Mouse (Mus musculus) kidney, postnatal 0 days (tissue): ENCODE measurements around the gene Olfr414. TPM values are rescaled to one million over a fixed set of nuclear protein-coding genes. Genes with fewer than 3 reads are reported as not detected.

Experiments used
- ATAC-seq: fragments of 200-750 bp; cut with Nextera tagmentation; replicated peaks from 2 replicates; pipeline ENCODE4 v1.8.0; 2017; ENCODE audit warnings: low read depth, moderate number of reproducible peaks, moderate TSS enrichment, moderate library complexity; ENCODE audit not compliant: low FRiP score
- DNase-seq: peaks from one replicate; pipeline ENCODE4 v3.0.0-alpha.2; 2016; ENCODE audit warnings: low spot score
- H3K27ac ChIP-seq: fragments of 300-500 bp; sonication (generic); 2 replicates; pipeline ENCODE4 v1.5.1; 2014; ENCODE audit warnings: mild to moderate bottlenecking
- H3K27me3 ChIP-seq: fragments of 300-500 bp; sonication (generic); 2 replicates; pipeline ENCODE4 v1.6.1; 2014; ENCODE audit warnings: low read length, mixed read lengths; ENCODE audit not compliant: insufficient read depth
- H3K36me3 ChIP-seq: fragments of 300-500 bp; sonication (generic); 2 replicates; pipeline ENCODE4 v1.6.1; 2014; ENCODE audit warnings: low read length, mixed read lengths; ENCODE audit not compliant: insufficient read depth
- H3K4me1 ChIP-seq: fragments of 300-500 bp; sonication (generic); replicated peaks from 2 replicates; pipeline ENCODE4 v1.6.1; 2014; ENCODE audit warnings: antibody characterized with exemption, low read length, mixed read lengths; ENCODE audit not compliant: insufficient read depth
- H3K4me2 ChIP-seq: fragments of 300-500 bp; sonication (generic); 2 replicates; pipeline ENCODE4 v1.6.1; 2014; ENCODE audit warnings: mild to moderate bottlenecking, low read length, moderate library complexity, mixed read lengths
- H3K4me3 ChIP-seq: fragments of 300-500 bp; sonication (generic); replicated peaks from 2 replicates; pipeline ENCODE4 v1.5.1; 2014; ENCODE audit warnings: low read depth, low read length
- H3K9ac ChIP-seq: fragments of 300-500 bp; sonication (generic); 2 replicates; pipeline ENCODE4 v1.6.1; 2014; ENCODE audit warnings: low read depth, low read length
- H3K9me3 ChIP-seq: fragments of 300-500 bp; sonication (generic); replicated peaks from 2 replicates; pipeline ENCODE4 v1.6.1; 2016; ENCODE audit warnings: low read length, inconsistent platforms, mixed read lengths
- CTCF ChIP-seq: IDR thresholded peaks from 2 replicates; pipeline ENCODE4 v1.5.1; 2016; ENCODE audit warnings: antibody characterized with exemption, low read depth, mild to moderate bottlenecking, moderate library complexity
- WGBS: fragments of 180-500 bp; shearing (Covaris S2); extraction: QIAGEN DNeasy Blood & Tissue Kit; methylation state at CpG from one replicate; pipeline ENCODE4 v1.1.7; 2014; 5-methylcytosine and 5-hydroxymethylcytosine counted together
- polyA plus RNA-seq: library from polyadenylated mRNA; unstranded; fragments of >200 nt; fragmentation: Nextera tagmentation; extraction: Ambion mirVana; gene quantifications from 2 replicates; pipeline ENCODE4 v1.2.1, GENCODE M21; 2015

The Olfr414 gene
- not detected in 2 replicates for polyA plus RNA-seq

DNA sequence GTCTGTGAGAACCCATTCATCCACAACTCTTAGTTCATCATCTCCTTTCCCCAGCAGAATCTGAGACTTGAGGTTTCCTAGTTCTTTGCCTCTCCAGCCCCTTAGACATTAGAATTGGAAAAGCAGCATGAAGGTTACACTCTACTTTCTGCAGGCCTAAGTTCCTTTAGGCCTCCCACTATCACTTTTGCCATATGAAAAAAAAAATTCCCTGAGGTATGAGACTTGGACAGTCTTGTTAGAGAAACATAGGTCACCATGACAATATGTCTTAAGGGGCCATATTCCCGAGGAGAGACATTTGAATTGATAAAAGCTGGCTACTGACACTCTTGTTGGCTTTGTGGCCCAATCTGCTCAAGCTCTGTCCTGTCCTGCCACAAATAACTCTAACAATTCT lies at the start of gene Olfr414:
Olfr414 (plus strand) TSS at position 301 of the 400 bp plus-strand sequence.
- no peak for ATAC-seq
- no peak for DNase-seq
- 65% methylated on average over 1 of the region's 1 CpGs for WGBS

DNA sequence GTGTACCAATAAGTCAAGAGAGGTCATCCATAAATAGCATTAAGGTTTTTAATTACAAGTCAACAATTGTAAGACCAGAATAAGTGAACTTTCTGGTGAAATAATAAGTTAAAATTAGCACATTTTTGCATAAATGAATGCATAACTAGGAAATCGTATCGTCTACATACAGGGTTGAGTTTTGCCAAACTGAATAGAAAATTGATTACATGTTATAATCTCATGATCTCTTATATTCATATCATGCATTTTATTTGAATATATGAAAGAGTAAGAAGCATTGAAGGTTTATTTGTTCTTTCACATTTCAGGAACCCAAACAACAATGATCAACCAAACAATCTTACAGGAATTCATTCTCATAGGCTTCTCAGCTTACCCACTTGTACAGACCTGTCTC lies 33.1 kb upstream of the Olfr414 start, which contains the start of gene Olfr248:
Olfr248 (plus strand) TSS at position 301 of the 400 bp plus-strand sequence.
- no peaks in the 10 kb centered on the region for H3K4me1 ChIP-seq
- WGBS: 90% methylated on average over 2 of the region's 2 CpGs
- H3K4me3 ChIP-seq: no peak within 1 kb of the TSS
- ATAC-seq: no peak
- no peak within 1 kb of the TSS for H3K9ac ChIP-seq
- H3K27ac ChIP-seq: no peak within 1 kb of the TSS
- no peaks in the 10 kb centered on the region for H3K9me3 ChIP-seq
- H3K27me3 ChIP-seq: no peaks in the 10 kb centered on the region
- TF ChIP-seq CTCF: no peak
- H3K36me3 ChIP-seq: no peaks in the 10 kb centered on the region
- H3K4me2 ChIP-seq: no peak within 1 kb of the TSS
- DNase-seq: no peak

More for the DNA sequence above, at the start of gene Olfr414:
- H3K36me3 ChIP-seq: no peaks in the 10 kb centered on the region
- H3K4me1 ChIP-seq: no peaks in the 10 kb centered on the region
- no peak for TF ChIP-seq CTCF
- no peak within 1 kb of the TSS for H3K27ac ChIP-seq
- H3K27me3 ChIP-seq: no peaks in the 10 kb centered on the region
- H3K4me2 ChIP-seq: no peak within 1 kb of the TSS
- H3K4me3 ChIP-seq: no peak within 1 kb of the TSS
- H3K9ac ChIP-seq: no peak within 1 kb of the TSS
- no peaks in the 10 kb centered on the region for H3K9me3 ChIP-seq

DNA sequence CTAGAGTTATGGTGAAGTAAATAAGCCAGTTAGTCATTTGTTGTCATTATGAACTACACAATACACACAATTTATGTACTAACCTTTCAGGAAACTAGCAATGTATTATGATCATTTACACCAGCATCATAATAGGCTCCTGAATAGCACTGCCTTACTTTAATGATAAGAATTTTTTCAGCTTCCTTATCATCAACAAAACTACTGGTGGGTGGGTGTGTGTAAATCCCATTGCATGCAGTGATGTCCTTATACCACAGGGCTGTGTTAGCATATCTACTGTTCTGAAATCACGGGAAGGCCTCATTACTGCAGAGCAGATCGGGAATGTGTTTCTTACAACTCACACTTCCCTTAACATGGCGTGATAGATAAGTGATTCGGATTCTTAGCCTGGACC lies 905 bp upstream of the Olfr414 start:
- ATAC-seq: no peak
- H3K4me1 ChIP-seq: no peaks in the 10 kb centered on the region
- no peaks in the 10 kb centered on the region for H3K27me3 ChIP-seq
- H3K4me2 ChIP-seq: no peak overlapping the region
- no peak overlapping the region for H3K9ac ChIP-seq
- DNase-seq: no peak
- no peak for TF ChIP-seq CTCF
- no peaks in the 10 kb centered on the region for H3K36me3 ChIP-seq
- no peaks in the 10 kb centered on the region for H3K9me3 ChIP-seq
- no peak overlapping the region for H3K27ac ChIP-seq
- 89% methylated on average over 4 of the region's 4 CpGs for WGBS
- no peak overlapping the region for H3K4me3 ChIP-seq

DNA sequence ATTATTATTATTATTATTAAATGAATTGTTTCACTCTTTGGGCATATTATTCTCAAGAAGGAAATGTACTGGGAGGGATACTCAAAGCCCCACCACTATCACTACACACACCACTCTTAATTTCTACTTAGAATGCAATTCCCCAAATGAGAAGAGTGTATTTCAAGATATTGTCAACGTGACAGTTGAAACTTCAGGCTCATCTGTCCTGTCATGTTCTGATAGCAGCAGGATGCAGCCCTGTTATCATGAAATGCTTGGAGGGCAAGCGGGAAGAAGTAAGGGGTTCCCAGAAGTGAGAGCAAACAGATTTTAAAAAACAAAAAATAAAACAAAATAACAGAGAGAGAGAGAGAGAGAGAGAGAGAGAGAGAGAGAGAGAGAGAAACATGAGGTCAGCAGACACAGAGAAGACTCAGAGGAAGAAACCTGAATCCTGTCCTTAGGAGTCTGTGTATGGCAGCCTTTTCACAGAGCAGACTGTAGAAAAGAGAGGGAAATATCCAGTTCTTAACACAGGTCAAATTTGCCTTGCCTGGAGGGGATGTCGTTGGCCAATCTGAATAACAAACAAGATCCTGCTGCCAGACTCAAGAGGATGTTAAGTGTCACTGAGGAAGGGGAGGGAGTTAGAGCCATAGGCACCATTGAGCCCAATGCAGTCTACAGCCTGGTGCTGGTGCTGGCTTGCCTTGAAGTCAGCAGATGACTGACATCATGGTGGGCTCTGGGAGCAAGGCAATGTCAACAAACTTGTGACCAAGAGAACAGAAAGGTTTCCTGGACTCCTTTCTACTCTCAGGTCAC lies 2.5 kb downstream of the Olfr414 start:
- no peaks in the 10 kb centered on the region for H3K9me3 ChIP-seq
- H3K27me3 ChIP-seq: no peaks in the 10 kb centered on the region
- DNase-seq (no peak), ATAC-seq (no peak)
- no peak for TF ChIP-seq CTCF
- H3K4me1 ChIP-seq: no peaks in the 10 kb centered on the region
- H3K9ac ChIP-seq: no peak overlapping the region
- no peaks in the 10 kb centered on the region for H3K36me3 ChIP-seq
- H3K4me2 ChIP-seq: no peak overlapping the region
- H3K4me3 ChIP-seq: no peak overlapping the region
- H3K27ac ChIP-seq: no peak overlapping the region
- 56% methylated on average over 3 of the region's 3 CpGs for WGBS

DNA sequence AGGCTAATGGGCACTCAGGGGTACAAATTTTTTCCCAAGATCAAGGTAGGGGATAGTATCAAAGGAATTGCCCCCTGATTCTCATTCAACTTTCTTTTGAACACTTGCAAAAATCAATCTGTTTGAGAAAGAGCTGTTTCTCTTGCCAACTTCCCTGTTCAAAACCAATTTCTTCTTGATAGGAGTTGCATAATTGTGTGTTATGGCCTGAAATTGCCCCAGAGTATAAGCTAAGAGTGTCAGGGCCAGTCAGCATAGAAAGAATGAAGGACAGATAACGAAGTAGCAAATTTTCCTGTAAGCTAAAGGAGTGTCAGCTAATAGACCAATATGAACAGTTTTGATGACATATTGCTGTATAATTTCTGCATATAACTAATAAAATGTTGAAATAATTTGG lies 3.5 kb downstream of the Olfr414 start:
- TF ChIP-seq CTCF: no peak
- no peaks in the 10 kb centered on the region for H3K36me3 ChIP-seq

DNA sequence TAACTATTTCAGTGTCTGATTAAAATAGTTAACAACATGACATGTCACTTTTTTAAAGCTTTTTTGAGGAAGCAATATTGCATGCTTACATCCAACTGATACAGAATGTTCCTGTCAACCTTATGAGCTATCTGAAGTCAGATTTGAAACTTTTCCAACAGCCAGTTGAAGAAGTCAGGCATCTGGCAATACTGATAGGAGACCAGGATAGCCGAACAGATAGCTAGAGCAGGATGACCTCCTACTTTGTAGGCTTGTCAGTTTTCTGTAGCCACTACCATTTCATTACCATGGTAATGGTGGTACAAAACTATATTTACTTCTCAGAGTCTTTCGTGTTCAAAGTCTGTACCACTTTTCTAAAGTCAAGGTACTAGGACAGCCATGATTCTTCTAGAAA lies 4.5 kb downstream of the Olfr414 start:
- no peak overlapping the region for H3K4me3 ChIP-seq
- H3K27me3 ChIP-seq: no peaks in the 10 kb centered on the region
- DNase-seq (no peak), ATAC-seq (no peak)
- WGBS: 83% methylated on average over 2 of the region's 2 CpGs
- H3K4me1 ChIP-seq: no peaks in the 10 kb centered on the region
- TF ChIP-seq CTCF: no peak
- H3K36me3 ChIP-seq: no peaks in the 10 kb centered on the region
- H3K27ac ChIP-seq: no peak overlapping the region
- no peaks in the 10 kb centered on the region for H3K9me3 ChIP-seq
- H3K4me2 ChIP-seq: no peak overlapping the region
- H3K9ac ChIP-seq: no peak overlapping the region

More for the DNA sequence above, 3.5 kb downstream of the Olfr414 start:
- H3K27ac ChIP-seq: no peak overlapping the region
- H3K4me1 ChIP-seq: no peaks in the 10 kb centered on the region
- ATAC-seq (no peak), DNase-seq (no peak)
- H3K9me3 ChIP-seq: no peaks in the 10 kb centered on the region
- H3K4me3 ChIP-seq: no peak overlapping the region
- no peak overlapping the region for H3K4me2 ChIP-seq
- 76% methylated on average over 1 of the region's 1 CpGs for WGBS
- no peak overlapping the region for H3K9ac ChIP-seq
- H3K27me3 ChIP-seq: no peaks in the 10 kb centered on the region

DNA sequence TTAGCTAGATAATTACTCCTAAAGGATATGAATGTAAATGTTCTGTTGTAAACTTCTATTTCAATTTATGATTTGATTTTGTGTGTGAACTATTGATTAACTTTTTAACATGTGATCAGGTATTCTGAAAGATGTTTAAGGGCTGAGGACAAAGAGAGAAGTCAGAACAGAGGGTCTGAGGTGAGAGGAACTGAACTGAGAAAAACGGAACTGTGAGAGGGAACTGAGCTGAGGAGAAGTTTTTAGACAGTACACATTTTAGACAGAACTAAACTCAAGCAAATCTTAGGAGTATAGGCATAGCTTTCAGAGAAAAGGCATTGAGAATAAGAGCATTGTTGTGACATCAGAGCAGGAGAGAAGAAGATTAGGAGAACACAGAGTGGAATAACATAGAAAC lies 10.3 kb downstream of the Olfr414 start:
- no peaks in the 10 kb centered on the region for H3K4me1 ChIP-seq
- ATAC-seq (no peak), DNase-seq (no peak)
- no peaks in the 10 kb centered on the region for H3K27me3 ChIP-seq
- no peak overlapping the region for H3K4me2 ChIP-seq
- no peak overlapping the region for H3K27ac ChIP-seq
- WGBS: 36% methylated on average over 1 of the region's 1 CpGs
- H3K9me3 ChIP-seq: no peaks in the 10 kb centered on the region
- no peak overlapping the region for H3K4me3 ChIP-seq
- H3K36me3 ChIP-seq: no peaks in the 10 kb centered on the region
- TF ChIP-seq CTCF: no peak
- no peak overlapping the region for H3K9ac ChIP-seq
